Mouse (Mus musculus) testis, adult 2 months (tissue): Measurements from ENCODE around the gene Cdk20. TPM values are rescaled to one million over a fixed set of nuclear protein-coding genes. Genes with fewer than 3 reads are reported as not detected.

Experiments used
- H3K27ac ChIP-seq: fragments of 200-500 bp; 2 replicates; pipeline ENCODE4 v1.5.1; 2012; ENCODE audit warnings: low read depth, low read length; ENCODE audit not compliant: control insufficient read depth, insufficient read depth
- H3K27me3 ChIP-seq: fragments of 200-500 bp; 2 replicates; pipeline ENCODE4 v1.6.1; 2012; ENCODE audit warnings: mild to moderate bottlenecking, low read length, moderate library complexity; ENCODE audit not compliant: control insufficient read depth, insufficient read depth
- H3K36me3 ChIP-seq: fragments of 200-500 bp; 2 replicates; pipeline ENCODE4 v1.6.1; 2012; ENCODE audit warnings: mild to moderate bottlenecking, low read length; ENCODE audit not compliant: control insufficient read depth, insufficient read depth
- H3K4me1 ChIP-seq: fragments of 200-500 bp; 2 replicates; pipeline ENCODE4 v1.6.1; 2012; ENCODE audit warnings: low read length; ENCODE audit not compliant: control insufficient read depth, insufficient read depth
- H3K4me3 ChIP-seq: fragments of 200-500 bp; 2 replicates; pipeline ENCODE4 v1.5.1; 2012; ENCODE audit warnings: low read depth, mild to moderate bottlenecking, low read length, moderate library complexity, mixed read lengths; ENCODE audit not compliant: control insufficient read depth
- CTCF ChIP-seq: fragments of 200-500 bp; IDR thresholded peaks from 2 replicates; pipeline ENCODE4 v1.5.1; 2012; ENCODE audit warnings: low read depth, mild to moderate bottlenecking, inconsistent platforms, low read length, moderate library complexity; ENCODE audit not compliant: control insufficient read depth, insufficient read depth, insufficient replicate concordance
- POLR2A ChIP-seq: fragments of 200-500 bp; IDR thresholded peaks from 2 replicates; pipeline ENCODE4 v1.6.1; 2012; ENCODE audit warnings: low read depth, mild to moderate bottlenecking, inconsistent platforms, low read length, moderate library complexity; ENCODE audit not compliant: control insufficient read depth
- polyA plus RNA-seq: library from polyadenylated mRNA; depleted of rRNA; stranded (reverse); fragments of >200 nt; gene quantifications from 2 replicates; pipeline ENCODE4 v1.2.3, GENCODE M21; 2012; rRNA removed

Cdk20 gene
- polyA plus RNA-seq = 57.9 and 64.7 TPM in 2 replicates

- Histone ChIP-seq H3K4me3 (peak within 1 kb of the TSS; percentile 96), H3K27ac (peak within 1 kb of the TSS; percentile 85)
Measured at GRCm38 (mm10) chr13:64432017-64432995, at the start of gene Cdk20. TSS of gene Cdk20 (plus strand) at chr13:64432314.

DNA sequence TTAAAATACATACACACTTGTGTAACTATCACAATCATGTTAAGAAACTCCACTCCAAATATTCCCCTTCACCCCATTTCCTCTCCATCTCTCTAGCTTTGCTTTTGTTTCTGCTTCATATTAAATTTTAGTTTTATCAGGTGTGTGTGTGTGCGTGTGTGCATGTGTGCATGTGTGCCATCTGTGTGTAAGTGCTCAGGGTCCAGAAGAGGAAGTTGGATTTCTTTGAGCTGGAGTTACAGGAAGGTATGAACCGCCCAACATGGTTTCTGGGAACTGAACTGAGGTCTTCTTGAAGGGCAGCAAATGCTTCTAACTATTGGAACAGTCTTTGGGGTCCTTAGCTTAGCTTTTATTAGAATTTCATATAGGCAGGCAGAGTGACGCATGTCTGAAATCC, 47.2 kb upstream of the Cdk20 start:
- Histone ChIP-seq H3K27ac (no peak overlapping the region), H3K36me3 (no peaks in the 10 kb centered on the region), H3K4me1 (no peaks in the 10 kb centered on the region), H3K4me3 (no peak overlapping the region), H3K27me3 (no peaks in the 10 kb centered on the region)
- TF ChIP-seq POLR2A = no peak

More at GRCm38 (mm10) chr13:64432017-64432995, at the start of gene Cdk20:
- Histone ChIP-seq H3K27me3 (no peaks in the 10 kb centered on the region), H3K36me3 (no peaks in the 10 kb centered on the region; the same call in 1 of the 2 replicates), H3K4me1 (no peaks in the 10 kb centered on the region; the same call in 1 of the 2 replicates)
- peak; percentile 39 for TF ChIP-seq CTCF
- peak; percentile 83 for TF ChIP-seq POLR2A

DNA sequence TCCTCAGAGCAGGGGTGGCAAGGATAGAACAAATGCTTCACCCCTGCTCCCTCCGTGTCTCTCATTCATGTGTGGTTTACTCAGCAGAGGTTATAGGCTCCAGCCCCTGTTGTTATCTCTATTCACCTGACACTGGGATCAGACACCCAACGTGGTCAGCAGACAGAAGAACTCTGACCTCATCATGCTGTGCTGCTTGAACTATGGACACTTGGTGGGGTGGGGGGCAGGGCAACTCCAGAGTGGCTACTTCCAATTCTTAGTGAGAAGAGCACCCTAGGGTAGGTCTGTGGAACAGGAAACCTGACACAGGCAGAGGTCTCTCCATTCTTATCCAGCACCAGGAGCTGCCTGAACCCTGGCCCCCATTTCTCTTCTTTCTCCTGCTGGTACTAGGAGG, 46.1 kb upstream of the Cdk20 start:
- TF ChIP-seq POLR2A (no peak), CTCF (no peak)
- Histone ChIP-seq H3K36me3 (no peaks in the 10 kb centered on the region), H3K4me1 (no peaks in the 10 kb centered on the region), H3K27ac (no peak overlapping the region), H3K27me3 (no peaks in the 10 kb centered on the region), H3K4me3 (no peak overlapping the region)

- H3K27me3 ChIP-seq = no peaks in the 10 kb centered on the region
- H3K4me1 ChIP-seq = no peaks in the 10 kb centered on the region
- no peak overlapping the region for H3K27ac ChIP-seq
- H3K4me3 ChIP-seq = no peak overlapping the region
- no peaks in the 10 kb centered on the region for H3K36me3 ChIP-seq
- TF ChIP-seq POLR2A (no peak), CTCF (no peak)
Measured at GRCm38 (mm10) chr13:64388415-64388814, 43.7 kb upstream of the Cdk20 start.

DNA sequence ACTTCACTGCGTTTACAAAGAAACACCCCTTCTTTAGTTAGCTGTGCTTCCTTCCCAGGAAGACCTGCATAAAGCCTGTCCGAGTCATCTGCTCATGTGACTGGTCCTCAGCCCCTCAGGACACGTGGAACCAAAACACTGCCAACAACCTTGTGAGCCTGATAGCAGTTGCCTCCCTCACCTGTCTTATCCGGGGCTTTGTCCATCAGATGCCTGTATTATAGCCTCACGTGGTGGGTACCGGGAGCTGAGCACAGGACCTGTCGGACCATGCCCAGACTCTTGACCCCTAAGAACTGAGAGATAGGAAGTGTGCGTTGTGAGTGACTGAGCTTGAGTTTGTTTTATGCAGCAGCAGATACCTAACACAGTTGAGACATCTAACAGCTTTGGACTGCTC, 35.1 kb upstream of the Cdk20 start:
- Histone ChIP-seq H3K36me3 (no peaks in the 10 kb centered on the region), H3K4me1 (peaks cover 2% of the 10 kb centered on the region; the same call in 1 of the 2 replicates), H3K27ac (no peak overlapping the region), H3K4me3 (no peak overlapping the region), H3K27me3 (no peaks in the 10 kb centered on the region)
- no peak for TF ChIP-seq CTCF
- no peak for TF ChIP-seq POLR2A

- no peak overlapping the region for H3K4me3 ChIP-seq
- TF ChIP-seq POLR2A (no peak), CTCF (no peak)
Measured at GRCm38 (mm10) chr13:64398065-64398464, 34.0 kb upstream of the Cdk20 start.

GRCm38 (mm10) chr13:64399906-64400305, 32.2 kb upstream of the Cdk20 start:
- TF ChIP-seq CTCF = no peak
- TF ChIP-seq POLR2A = no peak
- Histone ChIP-seq H3K4me1 (peaks cover 2% of the 10 kb centered on the region; the same call in 1 of the 2 replicates), H3K27me3 (no peaks in the 10 kb centered on the region), H3K27ac (no peak overlapping the region), H3K4me3 (no peak overlapping the region), H3K36me3 (no peaks in the 10 kb centered on the region)

More at GRCm38 (mm10) chr13:64398065-64398464, 34.0 kb upstream of the Cdk20 start:
- no peak overlapping the region for H3K27ac ChIP-seq
- peaks cover 2% of the 10 kb centered on the region; the same call in 1 of the 2 replicates for H3K4me1 ChIP-seq
- no peaks in the 10 kb centered on the region for H3K27me3 ChIP-seq
- no peaks in the 10 kb centered on the region for H3K36me3 ChIP-seq
